Mouse (Mus musculus) myocyte (in vitro differentiated cells): ENCODE results near the gene Igsf9b. TPM values are rescaled to one million over a fixed set of nuclear protein-coding genes. Genes with fewer than 3 reads are reported as not detected.

Experiments
- H3K27me3 ChIP-seq: one replicate; pipeline ENCODE4 v1.6.1; 2011; ENCODE audit not compliant: control insufficient read depth, insufficient read depth, insufficient read length
- H3K36me3 ChIP-seq: one replicate; pipeline ENCODE4 v1.6.1; 2011; ENCODE audit not compliant: control insufficient read depth, insufficient read depth
- H3K4me2 ChIP-seq: one replicate; pipeline ENCODE4 v1.6.1; 2011; ENCODE audit warnings: low read depth, control low read depth
- H3K4me3 ChIP-seq: one replicate; pipeline ENCODE4 v1.5.1; 2011; ENCODE audit warnings: mild to moderate bottlenecking, control low read depth, moderate library complexity
- H3K79me2 ChIP-seq: one replicate; pipeline ENCODE4 v1.6.1; 2011; ENCODE audit not compliant: control insufficient read depth, insufficient read depth
- H3ac ChIP-seq: one replicate; pipeline ENCODE4 v1.6.1; 2011; ENCODE audit not compliant: control insufficient read depth, insufficient read length
- CEBPB ChIP-seq: IDR thresholded peaks from 2 replicates; pipeline ENCODE4 v1.6.1; 2011; ENCODE audit warnings: mild to moderate bottlenecking, moderate library complexity; ENCODE audit not compliant: poor library complexity, insufficient read depth, severe bottlenecking
- E2F4 ChIP-seq: IDR thresholded peaks from one replicate; pipeline ENCODE4 v1.6.1; 2011; ENCODE audit warnings: mild to moderate bottlenecking, control low read depth, moderate library complexity; ENCODE audit not compliant: insufficient read depth
- MAX ChIP-seq: IDR thresholded peaks from one replicate; pipeline ENCODE4 v1.6.1; 2011; ENCODE audit warnings: low read depth, mild to moderate bottlenecking, control low read depth
- MYOD1 ChIP-seq, 3 experiments: IDR thresholded peaks; one replicate each; pipeline ENCODE4 v1.6.1; 2011; ENCODE audit warnings: control low read depth in 2 of 3, low read depth in 2 of 3, mild to moderate bottlenecking in 2 of 3, moderate library complexity in 1 of 3; ENCODE audit not compliant: insufficient read length in 2 of 3, control insufficient read depth in 1 of 3
- MYOG ChIP-seq, 3 experiments: IDR thresholded peaks; one replicate each; pipeline ENCODE4 v1.6.1; 2011; ENCODE audit warnings: control low read depth in 2 of 3, low read depth in 2 of 3, mild to moderate bottlenecking in 2 of 3; ENCODE audit not compliant: insufficient read length in 2 of 3, control insufficient read depth in 1 of 3, insufficient read depth in 1 of 3
- POLR2A ChIP-seq: IDR thresholded peaks from one replicate; pipeline ENCODE4 v1.6.1; 2011; ENCODE audit warnings: low read depth, mild to moderate bottlenecking, control low read depth, moderate library complexity; ENCODE audit not compliant: insufficient read length
- POLR2AphosphoS2 ChIP-seq: IDR thresholded peaks from one replicate; pipeline ENCODE4 v1.6.1; 2011; ENCODE audit warnings: low read depth, control low read depth; ENCODE audit not compliant: insufficient read length
- REST ChIP-seq: IDR thresholded peaks from one replicate; pipeline ENCODE4 v1.6.1; 2011; ENCODE audit warnings: mild to moderate bottlenecking, control low read depth, moderate library complexity; ENCODE audit not compliant: insufficient read depth, insufficient read length
- SRF ChIP-seq: IDR thresholded peaks from one replicate; pipeline ENCODE4 v1.6.1; 2011; ENCODE audit warnings: low read depth; ENCODE audit not compliant: control insufficient read depth, insufficient read length
- TCF12 ChIP-seq: IDR thresholded peaks from one replicate; pipeline ENCODE4 v1.6.1; 2011; ENCODE audit warnings: mild to moderate bottlenecking, control low read depth; ENCODE audit not compliant: poor library complexity, insufficient read depth, severe bottlenecking
- TCF3 ChIP-seq: IDR thresholded peaks from one replicate; pipeline ENCODE4 v1.6.1; 2011; ENCODE audit warnings: low read depth, control low read depth; ENCODE audit not compliant: insufficient read length
- USF1 ChIP-seq: IDR thresholded peaks from one replicate; pipeline ENCODE4 v1.6.1; 2011; ENCODE audit warnings: low read depth, mild to moderate bottlenecking, control low read depth, moderate library complexity
- polyA plus RNA-seq: library from polyadenylated mRNA; unstranded; fragments of >200 nt; fragmentation: generic; extraction: Trizol; gene quantifications from one replicate; pipeline ENCODE4 v1.2.1, GENCODE M21; 2012; ENCODE audit warnings: missing spikeins

Gene Igsf9b
- polyA plus RNA-seq: 0.04 TPM

DNA sequence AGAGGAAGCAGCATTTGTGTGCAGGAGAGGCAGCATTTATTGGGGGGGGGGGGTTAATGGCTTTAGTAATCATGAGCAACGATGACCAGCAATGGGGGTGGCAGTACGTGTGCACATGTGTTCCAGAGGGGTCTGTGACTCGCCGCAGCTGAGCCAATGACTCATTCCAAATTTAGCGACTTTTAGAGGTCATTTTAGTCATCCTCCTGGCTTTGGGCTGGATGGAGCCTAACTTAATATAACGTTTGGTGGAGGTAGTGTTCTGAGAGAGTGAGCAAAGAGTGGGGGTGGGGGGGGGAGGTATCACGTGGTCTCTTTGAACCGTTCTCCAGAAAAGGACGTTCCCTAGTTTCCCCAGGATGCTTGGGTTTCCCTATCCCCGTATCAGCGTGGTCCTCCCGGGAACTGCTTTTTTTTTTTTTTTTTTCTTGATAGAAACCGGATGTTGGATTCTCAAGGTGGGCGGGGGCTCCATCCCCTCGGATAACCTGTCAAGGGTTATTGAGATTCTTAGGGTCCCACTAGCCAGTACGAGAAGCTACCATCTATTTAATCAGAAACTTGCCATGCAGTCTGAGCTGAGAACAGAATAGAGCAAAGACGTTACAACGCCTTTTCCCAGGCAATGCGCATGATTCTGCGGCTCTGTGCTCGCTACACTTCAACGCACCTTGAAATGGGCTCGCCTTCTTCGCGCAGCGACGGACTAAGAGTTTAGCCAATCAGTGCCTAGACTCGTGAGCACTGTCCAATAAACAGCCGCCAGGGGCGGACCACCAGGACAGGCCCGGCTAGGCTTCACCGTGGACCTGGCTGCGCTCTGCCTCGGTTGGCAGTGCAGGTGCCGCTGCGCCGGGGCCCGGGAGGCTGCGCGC lies at the start of gene Igsf9b:
Igsf9b (plus strand) TSS at position 794 of the 875 bp plus-strand sequence.
- Histone ChIP-seq H3ac (no peak within 1 kb of the TSS), H3K79me2 (no peaks in the 10 kb centered on the region), H3K4me3 (no peak within 1 kb of the TSS), H3K36me3 (no peaks in the 10 kb centered on the region), H3K27me3 (peaks cover 8% of the 10 kb centered on the region), H3K4me2 (peak within 1 kb of the TSS; percentile 34)
- no peak for TF ChIP-seq REST
- TF ChIP-seq POLR2A: no peak
- TF ChIP-seq USF1: no peak
- no peak for TF ChIP-seq CEBPB
- TF ChIP-seq MAX: no peak
- TF ChIP-seq SRF: no peak
- TF ChIP-seq POLR2AphosphoS2: no peak
- no peak for TF ChIP-seq MYOG (IDR thresholded peaks at IDR 0.05; ENCODE audit: control insufficient read depth in 1 of 3, insufficient read depth in 1 of 3, insufficient read length in 2 of 3, low read depth in 2 of 3)
- TF ChIP-seq TCF12: no peak
- no peak for TF ChIP-seq MYOD1 (IDR thresholded peaks at IDR 0.05; ENCODE audit: control insufficient read depth in 1 of 3, insufficient read length in 2 of 3, low read depth in 2 of 3)
- no peak for TF ChIP-seq E2F4
- no peak for TF ChIP-seq TCF3

DNA sequence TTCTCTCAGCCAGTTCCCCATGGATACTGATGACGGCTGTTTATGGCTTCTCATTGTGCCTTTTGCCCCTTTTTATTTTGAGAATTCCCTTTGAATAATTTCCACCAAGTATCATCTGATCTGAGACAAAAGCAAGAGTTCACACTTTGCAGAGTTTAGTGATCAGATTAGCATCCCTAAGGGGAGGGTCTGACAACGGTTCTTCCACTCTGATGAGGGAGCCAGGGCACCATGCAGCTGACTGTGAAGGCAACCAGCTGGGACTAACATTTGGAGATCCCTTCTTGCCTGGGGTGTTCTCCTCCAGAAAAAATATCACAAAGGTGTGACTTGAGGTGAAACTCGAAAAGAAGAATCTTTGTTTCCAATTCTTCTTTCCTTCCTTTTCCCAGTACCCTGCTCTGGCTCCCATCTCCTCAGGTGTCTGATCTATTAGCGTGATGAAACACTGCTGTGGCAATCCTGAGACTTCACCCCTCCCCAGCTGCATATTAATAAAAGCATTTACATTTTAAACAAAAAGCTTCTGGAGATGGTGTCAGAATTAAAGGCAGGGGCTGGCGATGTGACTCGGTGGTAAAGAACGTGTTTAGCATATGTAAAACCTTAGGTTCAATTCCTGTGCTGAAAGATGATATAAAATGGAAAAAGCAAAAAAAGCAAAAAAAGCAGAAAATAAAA lies 46.8 kb upstream of the Igsf9b start:
- H3K27me3 ChIP-seq: no peaks in the 10 kb centered on the region
- H3ac ChIP-seq: no peak overlapping the region
- no peak overlapping the region for H3K4me3 ChIP-seq
- H3K4me2 ChIP-seq: no peak overlapping the region
- no peaks in the 10 kb centered on the region for H3K36me3 ChIP-seq
- H3K79me2 ChIP-seq: no peaks in the 10 kb centered on the region
- no peak for TF ChIP-seq TCF3

DNA sequence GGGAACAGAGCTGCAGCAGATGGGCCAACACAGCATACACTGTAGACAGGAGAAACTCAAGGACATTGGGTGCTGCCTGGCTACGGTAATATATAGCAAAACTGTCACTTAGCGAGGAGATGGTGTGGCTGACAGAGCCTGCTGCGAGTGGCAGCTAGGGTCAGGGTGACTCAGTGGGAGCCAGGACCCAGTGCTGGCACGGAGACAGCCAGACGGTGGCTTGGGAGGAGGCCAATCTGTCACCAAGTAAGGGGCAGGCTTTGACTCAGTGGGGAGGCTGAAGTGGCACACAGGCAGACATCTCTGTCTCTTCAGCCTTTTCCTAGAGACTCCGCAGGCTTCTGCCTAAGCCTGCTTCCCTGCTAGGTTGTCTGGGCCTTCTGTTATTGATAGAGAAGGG lies 42.5 kb upstream of the Igsf9b start:
- no peaks in the 10 kb centered on the region for H3K36me3 ChIP-seq
- no peak overlapping the region for H3K4me2 ChIP-seq
- H3K27me3 ChIP-seq: no peaks in the 10 kb centered on the region
- no peak overlapping the region for H3ac ChIP-seq
- no peak for TF ChIP-seq REST
- TF ChIP-seq POLR2A: no peak
- no peak for TF ChIP-seq MYOD1 (IDR thresholded peaks at IDR 0.05; ENCODE audit: control insufficient read depth in 1 of 3, insufficient read length in 2 of 3, low read depth in 2 of 3)
- TF ChIP-seq TCF12: no peak
- TF ChIP-seq POLR2AphosphoS2: no peak
- TF ChIP-seq E2F4: no peak
- no peak for TF ChIP-seq TCF3
- TF ChIP-seq SRF: no peak
- no peak for TF ChIP-seq MYOG (IDR thresholded peaks at IDR 0.05; ENCODE audit: control insufficient read depth in 1 of 3, insufficient read depth in 1 of 3, insufficient read length in 2 of 3, low read depth in 2 of 3)
- TF ChIP-seq CEBPB: no peak
- TF ChIP-seq MAX: no peak
- no peak for TF ChIP-seq USF1
- H3K4me3 ChIP-seq: no peak overlapping the region
- no peaks in the 10 kb centered on the region for H3K79me2 ChIP-seq

DNA sequence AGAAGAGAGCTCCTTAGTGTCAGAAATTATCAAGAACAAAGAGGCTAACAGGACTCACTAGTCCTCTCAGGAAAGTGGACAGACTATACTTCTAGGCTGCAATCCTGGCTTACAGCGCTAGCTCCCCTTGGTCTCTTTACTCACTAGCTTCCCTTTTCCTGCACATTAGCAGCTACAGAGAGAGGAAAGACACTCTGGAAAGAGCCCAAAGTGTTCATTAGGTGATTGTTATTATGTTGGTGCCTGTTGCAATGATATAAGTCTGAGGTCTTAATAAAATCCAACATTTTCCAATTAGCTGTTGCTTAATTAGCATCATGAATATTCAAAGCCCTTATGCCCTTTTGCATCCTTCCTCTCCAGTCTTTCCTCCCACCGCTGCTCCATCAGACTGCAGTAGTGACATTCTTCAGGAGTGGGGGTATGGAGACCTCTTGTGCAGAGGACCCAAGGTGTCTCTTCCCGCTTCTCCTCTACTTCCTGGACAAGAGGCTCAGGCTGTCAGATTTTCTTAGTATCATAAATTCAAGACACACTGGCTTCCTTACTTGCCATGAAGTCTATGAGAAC lies 38.5 kb upstream of the Igsf9b start:
- Histone ChIP-seq H3K4me2 (no peak overlapping the region), H3K36me3 (no peaks in the 10 kb centered on the region), H3K27me3 (no peaks in the 10 kb centered on the region), H3K4me3 (no peak overlapping the region), H3ac (no peak overlapping the region), H3K79me2 (no peaks in the 10 kb centered on the region)
- TF ChIP-seq SRF (no peak), E2F4 (no peak), TCF12 (no peak), POLR2A (no peak), MYOG (IDR thresholded peaks at IDR 0.05; ENCODE audit: control insufficient read depth in 1 of 3, insufficient read depth in 1 of 3, insufficient read length in 2 of 3, low read depth in 2 of 3) (no peak), MYOD1 (IDR thresholded peaks at IDR 0.05; ENCODE audit: control insufficient read depth in 1 of 3, insufficient read length in 2 of 3, low read depth in 2 of 3) (no peak), POLR2AphosphoS2 (no peak), CEBPB (no peak)
